Mouse (Mus musculus): ENCODE results near the gene Rundc3a.
"Not testable (repeated sequence)": the region's sequence is repeated elsewhere in the genome, so short reads cannot be mapped to it uniquely, and the experiment has no call there.

Gene Rundc3a

GRCm38 (mm10) chr11:102367504-102368280 is 25.5 kb upstream of the Rundc3a start:
- in situ Hi-C loops (cut with MboI), result no loop called here

GRCm38 (mm10) chr11:102368347-102368746 is 24.9 kb upstream of the Rundc3a start:
- in situ Hi-C loops (cut with MboI), result no loop called here

- in situ Hi-C loops (cut with MboI), result no loop called here
These were observed 23.9 kb upstream of the Rundc3a start for GRCm38 (mm10) chr11:102369263-102369662.

GRCm38 (mm10) chr11:102370285-102370684 is 22.9 kb upstream of the Rundc3a start:
- in situ Hi-C loops (cut with MboI), result no loop called here

GRCm38 (mm10) chr11:102371926-102372685 is 21.1 kb upstream of the Rundc3a start:
- in situ Hi-C loops (cut with MboI), result no loop called here

- in situ Hi-C loops (cut with MboI), result no loop called here
These were observed 20.3 kb upstream of the Rundc3a start for GRCm38 (mm10) chr11:102372936-102373335.

- in situ Hi-C loops (cut with MboI), result no loop called here
These were observed 19.6 kb upstream of the Rundc3a start for GRCm38 (mm10) chr11:102373646-102374045.

- in situ Hi-C loops (cut with MboI), result no loop called here
These were observed 19.0 kb upstream of the Rundc3a start for GRCm38 (mm10) chr11:102374108-102374725.

GRCm38 (mm10) chr11:102375196-102376173 is 17.7 kb upstream of the Rundc3a start:
- in situ Hi-C loops (cut with MboI), result no loop called here

GRCm38 (mm10) chr11:102376196-102376835 is 16.9 kb upstream of the Rundc3a start:
- in situ Hi-C loops (cut with MboI), result no loop called here

GRCm38 (mm10) chr11:102377186-102377585 is 16.0 kb upstream of the Rundc3a start:
- in situ Hi-C loops (cut with MboI), result no loop called here

- in situ Hi-C loops (cut with MboI), result no loop called here
These were observed 13.1 kb upstream of the Rundc3a start for GRCm38 (mm10) chr11:102380091-102380490.

GRCm38 (mm10) chr11:102381341-102382100 is 11.7 kb upstream of the Rundc3a start:
- in situ Hi-C loops (cut with MboI), result no loop called here

- in situ Hi-C loops (cut with MboI), result no loop called here
These were observed 10.4 kb upstream of the Rundc3a start for GRCm38 (mm10) chr11:102382794-102383193.

- in situ Hi-C loops (cut with MboI), result no loop called here
These were observed 9.7 kb upstream of the Rundc3a start for GRCm38 (mm10) chr11:102383365-102384136.

- in situ Hi-C loops (cut with MboI), result no loop called here
These were observed 8.8 kb upstream of the Rundc3a start for GRCm38 (mm10) chr11:102384418-102384817.

GRCm38 (mm10) chr11:102385075-102385474 is 8.1 kb upstream of the Rundc3a start:
- in situ Hi-C loops (cut with MboI), result no loop called here

GRCm38 (mm10) chr11:102386121-102386520 is 7.1 kb upstream of the Rundc3a start:
- in situ Hi-C loops (cut with MboI), result no loop called here

GRCm38 (mm10) chr11:102389436-102389835 is 3.8 kb upstream of the Rundc3a start:
- in situ Hi-C loops (cut with MboI), result not testable (repeated sequence)

Data from mature B cell (primary cell).